Mouse (Mus musculus) kidney, embryonic 16.5 days (tissue): ENCODE results near the gene Gna12. TPM values are rescaled to one million over a fixed set of nuclear protein-coding genes. Genes with fewer than 3 reads are reported as not detected.

Experiments used
- ATAC-seq: fragments of 200-750 bp; cut with Nextera tagmentation; 2 replicates; pipeline ENCODE4 v1.8.0; 2017; ENCODE audit warnings: moderate TSS enrichment; ENCODE audit not compliant: low FRiP score, low TSS enrichment
- H3K27ac ChIP-seq: fragments of 300-500 bp; sonication (generic); 2 replicates; pipeline ENCODE4 v1.5.1; 2014; ENCODE audit warnings: low read length
- H3K27me3 ChIP-seq: fragments of 300-500 bp; sonication (generic); 2 replicates; pipeline ENCODE4 v1.6.1; 2014; ENCODE audit warnings: low read length, control low read depth, mixed read lengths; ENCODE audit not compliant: insufficient read depth
- H3K36me3 ChIP-seq: fragments of 300-500 bp; sonication (generic); 2 replicates; pipeline ENCODE4 v1.6.1; 2014; ENCODE audit warnings: low read length, control low read depth, mixed read lengths; ENCODE audit not compliant: insufficient read depth
- H3K4me1 ChIP-seq: fragments of 300-500 bp; sonication (generic); 2 replicates; pipeline ENCODE4 v1.6.1; 2014; ENCODE audit warnings: low read length, control low read depth, mixed read lengths; ENCODE audit not compliant: insufficient read depth
- H3K4me2 ChIP-seq: fragments of 300-500 bp; sonication (generic); replicated peaks from 2 replicates; pipeline ENCODE4 v1.6.1; 2014; ENCODE audit warnings: low read depth, low read length
- H3K4me3 ChIP-seq: fragments of 300-500 bp; sonication (generic); 2 replicates; pipeline ENCODE4 v1.5.1; 2014; ENCODE audit warnings: mild to moderate bottlenecking, low read length
- H3K9ac ChIP-seq: fragments of 300-500 bp; sonication (generic); replicated peaks from 2 replicates; pipeline ENCODE4 v1.6.1; 2014; ENCODE audit warnings: low read length
- H3K9me3 ChIP-seq: fragments of 300-500 bp; sonication (generic); 2 replicates; pipeline ENCODE4 v1.6.1; 2016; ENCODE audit warnings: low read length, control low read depth
- WGBS: fragments of 180-500 bp; shearing (Covaris S2); extraction: QIAGEN DNeasy Blood & Tissue Kit; methylation state at CpG from one replicate; pipeline ENCODE4 v1.1.7; 2014; 5-methylcytosine and 5-hydroxymethylcytosine counted together
- polyA plus RNA-seq: library from polyadenylated mRNA; unstranded; fragments of >200 nt; fragmentation: Nextera tagmentation; extraction: Ambion mirVana; gene quantifications from 2 replicates; pipeline ENCODE4 v1.2.1, GENCODE M21; 2015

Gna12 gene
- polyA plus RNA-seq, 1 experiment from 2014 or later: 10.0 TPM

GRCm38 (mm10) chr5:140829081-140829910 is 935 bp downstream of the Gna12 start:
- Histone ChIP-seq H3K27me3 (no peaks in the 10 kb centered on the region), H3K9ac (peak overlapping the region; percentile 88), H3K9me3 (no peaks in the 10 kb centered on the region), H3K36me3 (no peaks in the 10 kb centered on the region), H3K27ac (peak overlapping the region; percentile 71), H3K4me3 (peak overlapping the region; percentile 86), H3K4me2 (peak overlapping the region; percentile 95), H3K4me1 (peaks cover 35% of the 10 kb centered on the region)
- peak; percentile 2; the same call in 1 of the 2 replicates for ATAC-seq
- WGBS: 34% methylated on average over 18 of the region's 18 CpGs

- H3K9me3 ChIP-seq: no peaks in the 10 kb centered on the region
- H3K4me2 ChIP-seq: peak overlapping the region; percentile 95
- peak overlapping the region; percentile 59; the same call in 1 of the 2 replicates for H3K27ac ChIP-seq
- no peaks in the 10 kb centered on the region for H3K27me3 ChIP-seq
- H3K4me1 ChIP-seq: peaks cover 35% of the 10 kb centered on the region
- H3K4me3 ChIP-seq: peak overlapping the region; percentile 86
- H3K36me3 ChIP-seq: no peaks in the 10 kb centered on the region
- 50% methylated on average over 2 of the region's 2 CpGs for WGBS
- H3K9ac ChIP-seq: peak overlapping the region; percentile 88; the same call in 1 of the 2 replicates
- no peak for ATAC-seq
Observed at GRCm38 (mm10) chr5:140828363-140828762, 1.9 kb downstream of the Gna12 start.

- H3K4me2 ChIP-seq: peak overlapping the region; percentile 95
- peak overlapping the region; percentile 88 for H3K9ac ChIP-seq
- peak overlapping the region; percentile 59 for H3K27ac ChIP-seq
- 45% methylated on average over 8 of the region's 8 CpGs for WGBS
- H3K4me1 ChIP-seq: peaks cover 35% of the 10 kb centered on the region
- H3K27me3 ChIP-seq: no peaks in the 10 kb centered on the region
- no peak for ATAC-seq
- peak overlapping the region; percentile 86 for H3K4me3 ChIP-seq
- H3K9me3 ChIP-seq: no peaks in the 10 kb centered on the region
- no peaks in the 10 kb centered on the region for H3K36me3 ChIP-seq
Observed at GRCm38 (mm10) chr5:140827896-140828295, 2.3 kb downstream of the Gna12 start.

GRCm38 (mm10) chr5:140827413-140827812 is 2.8 kb downstream of the Gna12 start:
- Histone ChIP-seq H3K4me2 (peak overlapping the region; percentile 95), H3K27ac (peak overlapping the region; percentile 59; the same call in 1 of the 2 replicates), H3K4me1 (peaks cover 35% of the 10 kb centered on the region), H3K36me3 (no peaks in the 10 kb centered on the region), H3K27me3 (no peaks in the 10 kb centered on the region), H3K4me3 (peak overlapping the region; percentile 86), H3K9ac (peak overlapping the region; percentile 88), H3K9me3 (no peaks in the 10 kb centered on the region)
- no peak for ATAC-seq
- 39% methylated on average over 2 of the region's 2 CpGs for WGBS

- no peak for ATAC-seq
- peaks cover 35% of the 10 kb centered on the region for H3K4me1 ChIP-seq
- H3K36me3 ChIP-seq: no peaks in the 10 kb centered on the region
- WGBS: 39% methylated on average over 1 of the region's 1 CpGs
- no peak overlapping the region for H3K4me2 ChIP-seq
- no peak overlapping the region for H3K27ac ChIP-seq
- H3K4me3 ChIP-seq: no peak overlapping the region
- H3K9ac ChIP-seq: no peak overlapping the region; the same call in 1 of the 2 replicates
- H3K27me3 ChIP-seq: no peaks in the 10 kb centered on the region
- H3K9me3 ChIP-seq: no peaks in the 10 kb centered on the region
Observed at GRCm38 (mm10) chr5:140826796-140827195, 3.4 kb downstream of the Gna12 start.

- no peak for ATAC-seq
- H3K27ac ChIP-seq: no peak overlapping the region
- H3K9ac ChIP-seq: no peak overlapping the region
- H3K4me1 ChIP-seq: peaks cover 37% of the 10 kb centered on the region
- 100% methylated on average over 1 of the region's 1 CpGs for WGBS
- no peak overlapping the region for H3K4me3 ChIP-seq
- H3K27me3 ChIP-seq: no peaks in the 10 kb centered on the region
- no peaks in the 10 kb centered on the region for H3K36me3 ChIP-seq
- H3K9me3 ChIP-seq: no peaks in the 10 kb centered on the region
- no peak overlapping the region for H3K4me2 ChIP-seq
Observed at GRCm38 (mm10) chr5:140826118-140826517, 4.1 kb downstream of the Gna12 start.

- 87% methylated on average over 7 of the region's 7 CpGs for WGBS
Observed at GRCm38 (mm10) chr5:140824126-140824525, 6.1 kb downstream of the Gna12 start.

GRCm38 (mm10) chr5:140823386-140823785 is 6.8 kb downstream of the Gna12 start:
- no peaks in the 10 kb centered on the region for H3K27me3 ChIP-seq
- H3K4me3 ChIP-seq: no peak overlapping the region

More at GRCm38 (mm10) chr5:140824126-140824525, 6.1 kb downstream of the Gna12 start:
- Histone ChIP-seq H3K36me3 (no peaks in the 10 kb centered on the region), H3K4me1 (peaks cover 46% of the 10 kb centered on the region), H3K27ac (no peak overlapping the region), H3K4me2 (no peak overlapping the region), H3K4me3 (no peak overlapping the region), H3K27me3 (no peaks in the 10 kb centered on the region), H3K9ac (no peak overlapping the region), H3K9me3 (no peaks in the 10 kb centered on the region)
- no peak for ATAC-seq

GRCm38 (mm10) chr5:140821951-140822350 is 8.3 kb downstream of the Gna12 start:
- H3K4me1 ChIP-seq: peaks cover 37% of the 10 kb centered on the region
- H3K4me2 ChIP-seq: no peak overlapping the region
- no peak overlapping the region for H3K9ac ChIP-seq
- no peaks in the 10 kb centered on the region for H3K36me3 ChIP-seq
- H3K4me3 ChIP-seq: no peak overlapping the region
- ATAC-seq: no peak
- no peak overlapping the region for H3K27ac ChIP-seq
- no peaks in the 10 kb centered on the region for H3K9me3 ChIP-seq
- no peaks in the 10 kb centered on the region for H3K27me3 ChIP-seq
- WGBS: 95% methylated on average over 4 of the region's 4 CpGs

More at GRCm38 (mm10) chr5:140823386-140823785, 6.8 kb downstream of the Gna12 start:
- no peaks in the 10 kb centered on the region for H3K36me3 ChIP-seq
- H3K9me3 ChIP-seq: no peaks in the 10 kb centered on the region
- 93% methylated on average over 2 of the region's 2 CpGs for WGBS
- no peak overlapping the region for H3K4me2 ChIP-seq
- peaks cover 46% of the 10 kb centered on the region for H3K4me1 ChIP-seq
- no peak for ATAC-seq
- H3K9ac ChIP-seq: no peak overlapping the region
- H3K27ac ChIP-seq: no peak overlapping the region

GRCm38 (mm10) chr5:140820539-140820938 is 9.7 kb downstream of the Gna12 start:
- peaks cover 47% of the 10 kb centered on the region for H3K4me1 ChIP-seq
- H3K4me2 ChIP-seq: no peak overlapping the region
- H3K27ac ChIP-seq: no peak overlapping the region
- no peak for ATAC-seq
- no peaks in the 10 kb centered on the region for H3K36me3 ChIP-seq
- WGBS: 57% methylated on average over 4 of the region's 4 CpGs
- H3K9me3 ChIP-seq: no peaks in the 10 kb centered on the region
- H3K9ac ChIP-seq: no peak overlapping the region
- no peak overlapping the region for H3K4me3 ChIP-seq
- H3K27me3 ChIP-seq: no peaks in the 10 kb centered on the region
